Mouse (Mus musculus) bone marrow macrophage, adult 2 months (primary cell): ENCODE data around the gene Hoxa4. TPM values are rescaled to one million over a fixed set of nuclear protein-coding genes. Genes with fewer than 3 reads are reported as not detected.

ENCODE experiments used
- H3K27ac ChIP-seq: 2 replicates; pipeline ENCODE4 v1.5.1; 2012; ENCODE audit warnings: low read depth, low read length; ENCODE audit not compliant: insufficient read depth
- H3K4me1 ChIP-seq: 2 replicates; pipeline ENCODE4 v1.6.1; 2012; ENCODE audit warnings: low read length; ENCODE audit not compliant: control insufficient read depth, insufficient read depth
- H3K4me3 ChIP-seq: 2 replicates; pipeline ENCODE4 v1.5.1; 2012; ENCODE audit warnings: mild to moderate bottlenecking, low read length, moderate library complexity; ENCODE audit not compliant: insufficient read depth
- CTCF ChIP-seq: IDR thresholded peaks from 2 replicates; pipeline ENCODE4 v1.5.1; 2012; ENCODE audit warnings: low read depth, mild to moderate bottlenecking, low read length, moderate library complexity
- POLR2A ChIP-seq: IDR thresholded peaks from 2 replicates; pipeline ENCODE4 v1.6.1; 2012; ENCODE audit warnings: mild to moderate bottlenecking, low read depth, low read length, borderline replicate concordance
- polyA plus RNA-seq: library from polyadenylated mRNA; stranded (reverse); fragments of >200 nt; gene quantifications from 2 replicates; pipeline ENCODE4 v1.2.4, GENCODE M21; 2012; ENCODE audit not compliant: missing spikeins, insufficient read depth, insufficient read length

Hoxa4 gene
- polyA plus RNA-seq, 1 experiment = 1.2 TPM

- Histone ChIP-seq H3K4me3 (no peak overlapping the region), H3K27ac (no peak overlapping the region), H3K4me1 (no peaks in the 10 kb centered on the region)
- TF ChIP-seq POLR2A = no peak
- no peak for TF ChIP-seq CTCF
Observed at GRCm38 (mm10) chr6:52171938-52172337, 19.6 kb downstream of the Hoxa4 start.

- no peaks in the 10 kb centered on the region for H3K4me1 ChIP-seq
- H3K27ac ChIP-seq = no peak overlapping the region
- no peak overlapping the region for H3K4me3 ChIP-seq
- TF ChIP-seq POLR2A (no peak), CTCF (no peak)
Observed at GRCm38 (mm10) chr6:52171331-52171730, 20.2 kb downstream of the Hoxa4 start.

GRCm38 (mm10) chr6:52170898-52171223 is 20.7 kb downstream of the Hoxa4 start:
- TF ChIP-seq CTCF (no peak), POLR2A (no peak)
- H3K27ac ChIP-seq = no peak overlapping the region
- no peak overlapping the region for H3K4me3 ChIP-seq
- H3K4me1 ChIP-seq = no peaks in the 10 kb centered on the region

- TF ChIP-seq CTCF (no peak), POLR2A (no peak)
- H3K4me3 ChIP-seq = no peak overlapping the region
- no peak overlapping the region for H3K27ac ChIP-seq
- no peaks in the 10 kb centered on the region for H3K4me1 ChIP-seq
Observed at GRCm38 (mm10) chr6:52170166-52170897, 21.2 kb downstream of the Hoxa4 start.

- Histone ChIP-seq H3K4me3 (no peak overlapping the region), H3K27ac (no peak overlapping the region), H3K4me1 (no peaks in the 10 kb centered on the region)
- no peak for TF ChIP-seq POLR2A
- TF ChIP-seq CTCF = no peak
Observed at GRCm38 (mm10) chr6:52169499-52170165, 21.9 kb downstream of the Hoxa4 start.

- H3K27ac ChIP-seq = no peak overlapping the region
- H3K4me1 ChIP-seq = no peaks in the 10 kb centered on the region
Observed at GRCm38 (mm10) chr6:52168191-52169055, 23.1 kb downstream of the Hoxa4 start.

GRCm38 (mm10) chr6:52167736-52168161 is 23.8 kb downstream of the Hoxa4 start:
- no peak overlapping the region for H3K27ac ChIP-seq
- H3K4me1 ChIP-seq = no peaks in the 10 kb centered on the region
- no peak for TF ChIP-seq POLR2A
- TF ChIP-seq CTCF = no peak
- no peak overlapping the region for H3K4me3 ChIP-seq

More at GRCm38 (mm10) chr6:52168191-52169055, 23.1 kb downstream of the Hoxa4 start:
- TF ChIP-seq CTCF = no peak
- TF ChIP-seq POLR2A = no peak
- no peak overlapping the region for H3K4me3 ChIP-seq

GRCm38 (mm10) chr6:52167176-52167575 is 24.4 kb downstream of the Hoxa4 start:
- TF ChIP-seq POLR2A = no peak
- no peak for TF ChIP-seq CTCF
- Histone ChIP-seq H3K4me1 (no peaks in the 10 kb centered on the region), H3K27ac (no peak overlapping the region), H3K4me3 (no peak overlapping the region)

GRCm38 (mm10) chr6:52166431-52167077 is 25.0 kb downstream of the Hoxa4 start:
- H3K4me1 ChIP-seq = peaks cover 5% of the 10 kb centered on the region; the same call in 1 of the 2 replicates
- H3K27ac ChIP-seq = no peak overlapping the region
- TF ChIP-seq CTCF (no peak), POLR2A (no peak)
- H3K4me3 ChIP-seq = no peak overlapping the region
